12 mouse cellular contexts compared by ENCODE assay signal in the genomic region with DNA sequence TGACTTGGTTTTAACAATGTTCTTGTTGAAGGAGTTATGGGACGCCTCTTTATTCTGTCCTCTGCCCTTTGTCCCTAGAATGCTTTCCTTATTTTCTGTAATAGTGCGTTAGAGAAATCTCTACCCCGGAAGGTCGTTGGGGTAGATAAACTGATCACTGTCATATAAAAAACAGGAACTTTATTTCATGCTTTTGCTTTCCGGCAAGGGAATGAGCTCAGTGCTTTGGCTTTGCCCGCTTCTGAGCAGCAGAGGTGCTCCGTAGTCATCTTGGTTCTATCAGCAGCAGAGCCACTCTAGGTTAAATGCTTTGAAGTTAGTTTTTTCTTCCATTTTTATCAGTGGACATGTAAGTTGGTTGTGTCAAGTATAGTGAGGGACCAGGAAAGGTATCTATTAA.
"Had no signal": no experiment of that assay in that cellular context is flagged by ENCODE, and none has a peak within 500 bp of the region (broad histone marks: within the 10 kb centered on the region; RNA-seq: fewer than 3 reads in every experiment).

No protein-coding gene starts in this region.

- DNase-seq: lung, adult 18-20 months; lung, embryonic 14.5 days; lung, postnatal 10 days; lung, postnatal 4 days; midbrain, embryonic 14.5 days; retina, postnatal 1 day; right cerebral cortex, adult 18-20 months; right cerebral cortex, postnatal 14 days; thymus, adult 2 months; thymus, postnatal 25 days; thymus, postnatal 4 days had no signal

- ATAC-seq: midbrain, embryonic 16.5 days had no signal
